Mouse (Mus musculus): ENCODE measurements around the gene Gm28079. TPM values are rescaled to one million over a fixed set of nuclear protein-coding genes. Genes with fewer than 3 reads are reported as not detected.

Gm28079 gene
- polyA plus RNA-seq (2015; fragmentation: Illumina TruSeq; extraction: RNeasy Lipid Tissue Mini Kit (QIAGEN cat#74804); ENCODE audit: insufficient read depth, low read depth, low replicate concordance) = not detected

DNA sequence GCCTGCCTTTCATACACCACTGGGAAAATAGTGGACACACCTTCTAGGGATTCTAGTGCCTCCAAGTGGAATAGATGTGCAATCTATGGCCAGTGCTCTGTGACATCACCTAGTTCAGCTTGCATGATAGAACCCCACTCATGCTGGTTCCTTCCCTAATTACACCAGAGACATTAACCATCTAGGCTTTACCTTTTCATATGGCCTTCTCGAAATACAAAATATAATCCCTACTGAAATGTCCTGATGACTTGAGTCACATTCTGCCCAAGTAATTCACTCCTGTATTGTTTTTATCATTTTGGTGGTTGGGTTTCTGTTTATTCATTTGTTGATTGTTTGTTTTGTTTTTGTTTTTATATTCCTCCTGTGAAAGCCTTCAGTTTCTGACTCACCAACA lies at the start of gene Gm28079:
Gene Gm28079 (minus strand): TSS at position 101 of the 400 bp plus-strand sequence.

All from pancreas, adult 10 weeks (tissue).